Mouse (Mus musculus): ENCODE data around the gene Ano2. TPM values are rescaled to one million over a fixed set of nuclear protein-coding genes. Genes with fewer than 3 reads are reported as not detected.
A peak's percentile ranks its signal among the peaks of the same experiment; 100 is the strongest.

Ano2 gene
- polyA plus RNA-seq, 1 experiment = 0.66 TPM

DNA sequence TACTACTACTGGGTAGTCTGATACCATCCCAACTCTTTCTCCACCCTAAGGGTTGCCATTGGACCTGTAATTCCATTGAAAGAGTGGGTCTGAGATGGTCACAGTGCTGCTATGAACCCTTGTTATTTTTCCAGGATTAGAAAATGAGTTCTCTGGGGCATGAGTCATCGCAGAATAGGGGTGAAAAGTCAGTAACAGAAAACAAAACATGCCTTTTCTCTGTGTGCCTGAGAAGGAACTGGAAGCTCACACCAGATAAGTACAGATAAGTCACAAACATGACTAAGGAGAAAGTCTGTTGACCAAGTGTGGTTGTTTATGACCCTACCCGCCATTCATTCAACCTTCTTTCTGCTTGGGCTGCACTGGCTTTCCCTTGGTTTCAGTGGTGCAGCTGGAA lies 345.4 kb downstream of the Ano2 start:
- no peak for TF ChIP-seq POLR2A (IDR thresholded peaks at IDR 0.05; ENCODE audit: low read depth, low read length)
- 37% methylated on average over 2 of the region's 2 CpGs for WGBS
- no peaks in the 10 kb centered on the region for H3K36me3 ChIP-seq (ENCODE audit: control insufficient read depth, insufficient read depth, low read length)
- no peaks in the 10 kb centered on the region for H3K27me3 ChIP-seq (ENCODE audit: control insufficient read depth, insufficient read depth, low read length)
- no peak overlapping the region for H3K4me3 ChIP-seq (ENCODE audit: low read depth, low read length)
- no peak overlapping the region for H3K27ac ChIP-seq (ENCODE audit: insufficient read depth, low read depth, low read length)
- H3K4me1 ChIP-seq (ENCODE audit: control insufficient read depth, insufficient read depth, insufficient read length, low read length) = no peaks in the 10 kb centered on the region

DNA sequence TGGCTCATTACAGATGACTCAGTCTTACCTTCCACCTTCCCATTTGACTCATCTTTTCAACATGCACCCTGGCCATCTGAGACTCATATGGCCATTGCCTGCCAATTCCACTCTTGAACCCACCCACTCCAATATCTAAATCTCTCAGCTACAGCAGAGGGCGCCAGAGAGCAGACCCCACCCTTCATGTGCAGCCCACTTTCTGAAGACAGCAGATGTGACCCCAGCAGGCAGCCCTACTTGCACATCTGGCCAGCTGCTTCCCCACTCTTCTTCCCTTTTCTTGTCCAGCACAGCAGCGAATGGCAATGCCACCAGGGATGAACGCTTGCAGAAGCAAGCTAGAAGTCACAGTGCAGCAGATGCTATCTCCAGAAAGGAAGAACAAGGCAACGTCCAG lies 355.7 kb downstream of the Ano2 start:
- Histone ChIP-seq H3K4me1 (ENCODE audit: control insufficient read depth, insufficient read depth, insufficient read length, low read length) (no peaks in the 10 kb centered on the region), H3K36me3 (ENCODE audit: control insufficient read depth, insufficient read depth, low read length) (no peaks in the 10 kb centered on the region), H3K27me3 (ENCODE audit: control insufficient read depth, insufficient read depth, low read length) (no peaks in the 10 kb centered on the region), H3K4me3 (ENCODE audit: low read depth, low read length) (no peak overlapping the region), H3K27ac (ENCODE audit: insufficient read depth, low read depth, low read length) (no peak overlapping the region)
- 50% methylated on average over 4 of the region's 4 CpGs for WGBS
- TF ChIP-seq CTCF (IDR thresholded peaks at IDR 0.05; ENCODE audit: extremely low read depth, insufficient read length, insufficient replicate concordance, low read depth, low read length) = peak; percentile 22; the same call in 1 of the 2 replicates
- no peak for TF ChIP-seq POLR2A (IDR thresholded peaks at IDR 0.05; ENCODE audit: low read depth, low read length)

DNA sequence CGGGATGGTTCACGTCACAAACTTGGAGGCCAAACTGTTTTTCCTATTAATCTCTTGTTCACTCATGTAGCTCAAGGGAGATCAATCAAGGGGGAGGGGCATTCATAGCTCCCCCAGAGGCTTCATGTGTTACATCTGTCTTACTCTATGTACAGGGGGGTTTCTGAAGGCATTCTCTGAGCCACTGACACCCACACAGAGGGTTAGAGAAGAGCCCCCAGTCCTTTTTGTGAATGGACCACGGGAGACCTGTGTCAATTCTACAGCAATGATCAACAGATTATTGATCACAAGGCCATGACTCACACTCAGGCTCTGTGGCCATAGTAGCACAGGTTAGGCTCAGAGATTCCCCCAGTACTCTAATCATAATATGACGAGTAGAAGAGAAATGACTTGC lies 358.0 kb downstream of the Ano2 start:
- WGBS = 50% methylated on average over 4 of the region's 4 CpGs
- no peaks in the 10 kb centered on the region for H3K36me3 ChIP-seq (ENCODE audit: control insufficient read depth, insufficient read depth, low read length)
- no peaks in the 10 kb centered on the region for H3K4me1 ChIP-seq (ENCODE audit: control insufficient read depth, insufficient read depth, insufficient read length, low read length)
- no peak overlapping the region for H3K27ac ChIP-seq (ENCODE audit: insufficient read depth, low read depth, low read length)
- no peaks in the 10 kb centered on the region for H3K27me3 ChIP-seq (ENCODE audit: control insufficient read depth, insufficient read depth, low read length)
- TF ChIP-seq CTCF (IDR thresholded peaks at IDR 0.05; ENCODE audit: extremely low read depth, insufficient read length, insufficient replicate concordance, low read depth, low read length) (no peak), POLR2A (IDR thresholded peaks at IDR 0.05; ENCODE audit: low read depth, low read length) (no peak)
- no peak overlapping the region for H3K4me3 ChIP-seq (ENCODE audit: low read depth, low read length)

DNA sequence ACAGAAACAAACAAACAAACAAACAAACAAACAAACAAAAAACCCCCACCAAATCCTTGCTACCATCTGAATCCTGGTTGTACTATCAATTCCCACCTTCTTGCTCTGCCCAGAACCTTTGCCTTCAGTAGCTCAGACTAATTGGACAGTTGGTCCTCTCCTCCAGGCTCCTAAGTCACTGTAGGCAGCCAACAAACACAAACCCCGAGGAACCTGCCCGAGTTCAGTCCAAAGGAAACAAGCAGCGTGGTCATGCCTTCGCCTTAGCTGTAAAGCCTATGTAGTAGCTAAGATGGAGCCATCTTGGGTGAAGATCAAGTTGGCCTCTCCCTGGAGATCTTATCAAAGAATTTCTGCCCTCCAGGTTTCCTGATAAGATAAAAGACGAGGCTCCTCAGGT lies 362.9 kb downstream of the Ano2 start:
- no peak overlapping the region for H3K4me3 ChIP-seq (ENCODE audit: low read depth, low read length)
- H3K4me1 ChIP-seq (ENCODE audit: control insufficient read depth, insufficient read depth, insufficient read length, low read length) = no peaks in the 10 kb centered on the region
- TF ChIP-seq CTCF (IDR thresholded peaks at IDR 0.05; ENCODE audit: extremely low read depth, insufficient read length, insufficient replicate concordance, low read depth, low read length) (no peak), POLR2A (IDR thresholded peaks at IDR 0.05; ENCODE audit: low read depth, low read length) (no peak)
- H3K36me3 ChIP-seq (ENCODE audit: control insufficient read depth, insufficient read depth, low read length) = no peaks in the 10 kb centered on the region
- WGBS = 52% methylated on average over 5 of the region's 5 CpGs
- no peaks in the 10 kb centered on the region for H3K27me3 ChIP-seq (ENCODE audit: control insufficient read depth, insufficient read depth, low read length)
- no peak overlapping the region for H3K27ac ChIP-seq (ENCODE audit: insufficient read depth, low read depth, low read length)

DNA sequence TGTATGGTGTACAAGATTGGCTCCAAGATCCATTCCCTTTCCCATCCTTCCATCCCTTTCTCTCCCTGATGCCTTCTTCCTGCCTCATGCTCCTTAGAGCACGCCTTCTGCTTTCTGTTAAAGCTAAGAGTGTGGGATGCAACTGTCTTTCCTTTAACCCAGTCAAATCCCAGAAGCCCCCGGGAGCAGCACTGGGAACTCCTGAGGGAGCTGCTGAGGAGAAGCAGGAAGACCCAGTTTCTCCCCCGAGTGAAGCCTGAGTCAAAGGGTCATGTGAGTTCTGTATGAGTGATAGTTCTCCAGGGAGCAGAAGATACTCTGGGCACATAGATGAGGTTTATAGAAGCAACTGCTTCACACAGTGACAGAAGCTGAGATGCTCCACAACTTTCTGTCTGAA lies 367.5 kb downstream of the Ano2 start:
- Histone ChIP-seq H3K27me3 (ENCODE audit: control insufficient read depth, insufficient read depth, low read length) (no peaks in the 10 kb centered on the region), H3K4me1 (ENCODE audit: control insufficient read depth, insufficient read depth, insufficient read length, low read length) (no peaks in the 10 kb centered on the region), H3K27ac (ENCODE audit: insufficient read depth, low read depth, low read length) (no peak overlapping the region), H3K36me3 (ENCODE audit: control insufficient read depth, insufficient read depth, low read length) (no peaks in the 10 kb centered on the region), H3K4me3 (ENCODE audit: low read depth, low read length) (no peak overlapping the region)
- WGBS = 75% methylated on average over 3 of the region's 3 CpGs
- TF ChIP-seq POLR2A (IDR thresholded peaks at IDR 0.05; ENCODE audit: low read depth, low read length) (no peak), CTCF (IDR thresholded peaks at IDR 0.05; ENCODE audit: extremely low read depth, insufficient read length, insufficient replicate concordance, low read depth, low read length) (no peak)

DNA sequence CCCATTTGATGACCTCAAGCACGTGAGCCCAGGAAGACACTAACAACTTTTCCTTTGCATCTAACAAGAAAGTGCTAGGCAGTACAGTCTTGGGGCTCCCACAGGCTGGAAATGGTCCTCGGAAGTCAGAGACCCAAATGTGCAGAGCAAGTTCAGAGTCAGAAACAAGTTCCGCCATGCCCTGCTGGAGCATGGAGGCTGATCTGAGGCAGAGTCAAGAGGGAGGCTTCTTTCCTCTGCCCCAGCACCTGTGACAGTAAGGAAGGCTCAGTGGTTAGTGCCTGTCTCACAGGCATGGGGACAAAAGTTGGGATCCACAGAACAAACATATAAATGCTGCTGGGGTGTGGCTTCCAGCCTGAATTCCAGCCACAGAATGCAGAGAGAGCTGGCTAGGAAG lies 390.3 kb downstream of the Ano2 start:
- WGBS = 74% methylated on average over 3 of the region's 3 CpGs
- Histone ChIP-seq H3K36me3 (ENCODE audit: control insufficient read depth, insufficient read depth, low read length) (no peaks in the 10 kb centered on the region), H3K27ac (ENCODE audit: insufficient read depth, low read depth, low read length) (no peak overlapping the region), H3K27me3 (ENCODE audit: control insufficient read depth, insufficient read depth, low read length) (no peaks in the 10 kb centered on the region), H3K4me1 (ENCODE audit: control insufficient read depth, insufficient read depth, insufficient read length, low read length) (no peaks in the 10 kb centered on the region), H3K4me3 (ENCODE audit: low read depth, low read length) (no peak overlapping the region)
- TF ChIP-seq CTCF (IDR thresholded peaks at IDR 0.05; ENCODE audit: extremely low read depth, insufficient read length, insufficient replicate concordance, low read depth, low read length) = no peak
- no peak for TF ChIP-seq POLR2A (IDR thresholded peaks at IDR 0.05; ENCODE audit: low read depth, low read length)

DNA sequence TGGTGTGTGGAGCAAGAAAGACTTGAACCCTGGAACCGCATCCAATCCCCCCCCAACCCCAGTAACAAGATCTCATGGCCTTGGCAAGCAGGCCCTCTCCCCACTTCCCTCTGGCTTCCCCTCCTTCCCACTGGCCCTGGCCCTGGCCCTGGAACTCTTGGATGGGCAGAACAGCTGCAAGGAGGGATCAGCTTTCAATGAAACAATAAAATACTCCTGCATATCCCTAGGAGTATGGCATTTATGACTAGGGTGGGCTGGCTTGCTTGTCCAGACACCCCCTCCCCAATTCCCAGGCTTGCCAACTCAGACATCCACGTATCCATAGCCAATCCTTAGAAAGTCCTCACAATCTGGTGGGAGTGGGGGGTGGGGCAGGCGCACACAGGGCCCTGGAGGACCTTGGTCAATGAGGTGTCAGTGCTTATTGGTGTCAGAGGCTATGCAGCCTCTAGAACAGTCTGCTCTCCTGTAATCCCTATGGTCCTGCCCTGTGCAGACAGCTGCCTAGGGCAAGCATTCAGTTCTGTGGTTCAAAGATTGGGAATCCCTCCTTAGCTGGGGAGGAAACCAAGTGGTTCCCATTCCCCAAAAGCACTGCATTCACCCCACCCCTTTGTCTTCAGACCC lies 396.2 kb downstream of the Ano2 start:
- Histone ChIP-seq H3K4me1 (ENCODE audit: control insufficient read depth, insufficient read depth, insufficient read length, low read length) (no peaks in the 10 kb centered on the region), H3K27me3 (ENCODE audit: control insufficient read depth, insufficient read depth, low read length) (no peaks in the 10 kb centered on the region), H3K36me3 (ENCODE audit: control insufficient read depth, insufficient read depth, low read length) (no peaks in the 10 kb centered on the region), H3K4me3 (ENCODE audit: low read depth, low read length) (no peak overlapping the region), H3K27ac (ENCODE audit: insufficient read depth, low read depth, low read length) (no peak overlapping the region)
- WGBS = 56% methylated on average over 3 of the region's 3 CpGs
- TF ChIP-seq POLR2A (IDR thresholded peaks at IDR 0.05; ENCODE audit: low read depth, low read length) (no peak), CTCF (IDR thresholded peaks at IDR 0.05; ENCODE audit: extremely low read depth, insufficient read length, insufficient replicate concordance, low read depth, low read length) (no peak)
